Mouse (Mus musculus) hindbrain, embryonic 10.5 days (tissue): ENCODE results near the gene Hspd1. TPM values are rescaled to one million over a fixed set of nuclear protein-coding genes. Genes with fewer than 3 reads are reported as not detected.

Experiments
- DNase-seq: peaks from one replicate; pipeline ENCODE4 v3.0.0-alpha.2; 2017; ENCODE audit warnings: low spot score
- H3K27ac ChIP-seq: fragments of 300-500 bp; sonication (generic); 2 replicates; pipeline ENCODE4 v1.5.1; 2016; ENCODE audit warnings: mild to moderate bottlenecking, moderate library complexity
- H3K27me3 ChIP-seq: fragments of 300-500 bp; sonication (generic); 2 replicates; pipeline ENCODE4 v1.6.1; 2016; ENCODE audit warnings: mild to moderate bottlenecking; ENCODE audit not compliant: poor library complexity, insufficient read depth, severe bottlenecking
- H3K36me3 ChIP-seq: fragments of 300-500 bp; sonication (generic); 2 replicates; pipeline ENCODE4 v1.6.1; 2016; ENCODE audit warnings: mild to moderate bottlenecking, moderate library complexity
- H3K4me1 ChIP-seq: fragments of 300-500 bp; sonication (generic); replicated peaks from 2 replicates; pipeline ENCODE4 v1.6.1; 2016; ENCODE audit warnings: mild to moderate bottlenecking
- H3K4me3 ChIP-seq: fragments of 300-500 bp; sonication (generic); 2 replicates; pipeline ENCODE4 v1.5.1; 2016; ENCODE audit warnings: mild to moderate bottlenecking, moderate library complexity
- H3K9me3 ChIP-seq: fragments of 300-500 bp; sonication (generic); 2 replicates; pipeline ENCODE4 v1.6.1; 2016; ENCODE audit warnings: mild to moderate bottlenecking, moderate library complexity
- WGBS: fragments of 180-500 bp; shearing (Covaris S2); methylation state at CpG from one replicate; pipeline ENCODE4 v1.1.7; 2016; 5-methylcytosine and 5-hydroxymethylcytosine counted together
- polyA plus RNA-seq: library from polyadenylated mRNA; unstranded; fragments of >200 nt; fragmentation: Nextera tagmentation; extraction: Ambion mirVana; gene quantifications from 2 replicates; pipeline ENCODE4 v1.2.1, GENCODE M21; 2016

Gene Hspd1
- polyA plus RNA-seq, 1 experiment from 2014 or later, result 325 TPM

- H3K27ac ChIP-seq, result no peak overlapping the region
- no peak overlapping the region for H3K4me3 ChIP-seq
- H3K27me3 ChIP-seq, result no peaks in the 10 kb centered on the region
- no peaks in the 10 kb centered on the region for H3K9me3 ChIP-seq
- no peaks in the 10 kb centered on the region for H3K36me3 ChIP-seq
- DNase-seq, result no peak
- 91% methylated on average over 4 of the region's 4 CpGs for WGBS
- H3K4me1 ChIP-seq, result no peaks in the 10 kb centered on the region
Observed at GRCm38 (mm10) chr1:55109066-55109766, 21.2 kb upstream of the Hspd1 start.

- Histone ChIP-seq H3K36me3 (no peaks in the 10 kb centered on the region), H3K9me3 (no peaks in the 10 kb centered on the region), H3K27me3 (no peaks in the 10 kb centered on the region), H3K4me1 (0 out of 2 replicates have a peak, but pooled peaks cover under 1% of the 10 kb centered on the region), H3K27ac (no peak overlapping the region), H3K4me3 (no peak overlapping the region)
- 44% methylated on average over 2 of the region's 2 CpGs for WGBS
- DNase-seq, result no peak
Observed at GRCm38 (mm10) chr1:55108473-55108872, 20.4 kb upstream of the Hspd1 start.

- H3K4me1 ChIP-seq, result 0 out of 2 replicates have a peak, but pooled peaks cover 3% of the 10 kb centered on the region
- WGBS, result 92% methylated on average over 1 of the region's 1 CpGs
- DNase-seq, result no peak
- no peaks in the 10 kb centered on the region for H3K9me3 ChIP-seq
- no peaks in the 10 kb centered on the region for H3K36me3 ChIP-seq
- H3K27ac ChIP-seq, result no peak overlapping the region
- no peaks in the 10 kb centered on the region for H3K27me3 ChIP-seq
- no peak overlapping the region for H3K4me3 ChIP-seq
Observed at GRCm38 (mm10) chr1:55107644-55108043, 19.6 kb upstream of the Hspd1 start.

DNA sequence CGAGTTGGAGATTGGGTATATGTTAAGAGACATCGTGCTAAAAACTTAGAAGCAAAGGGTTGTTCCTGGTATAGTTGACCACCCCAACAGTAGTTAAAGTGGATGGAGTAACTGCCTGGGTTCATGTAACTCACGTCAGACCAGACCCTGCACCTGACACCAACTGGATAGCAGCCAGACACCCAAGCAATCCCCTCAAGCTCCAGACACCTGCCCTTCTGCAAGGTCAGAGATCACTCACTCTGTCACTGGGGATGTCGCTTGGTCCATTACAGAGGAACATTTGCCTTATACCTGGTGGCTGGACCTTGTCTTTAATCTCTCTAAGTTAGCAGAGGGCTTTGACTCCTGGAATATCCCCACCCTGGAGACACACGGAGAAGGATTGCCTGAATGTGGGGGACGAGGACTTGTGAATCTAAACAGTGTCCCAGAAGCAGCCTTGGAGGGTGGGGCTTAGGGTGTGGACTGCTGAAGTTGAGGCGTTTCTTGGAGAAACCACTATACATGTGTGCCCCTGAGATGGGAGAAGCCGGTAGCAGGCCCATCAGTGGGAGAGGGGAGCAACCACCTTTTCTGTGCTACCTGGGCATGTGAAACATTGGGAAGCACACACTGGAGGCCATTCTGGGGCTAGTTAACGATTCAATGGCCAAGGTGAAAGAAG lies 19.0 kb upstream of the Hspd1 start:
- 0 out of 2 replicates have a peak, but pooled peaks cover 3% of the 10 kb centered on the region for H3K4me1 ChIP-seq
- no peak overlapping the region for H3K4me3 ChIP-seq
- no peaks in the 10 kb centered on the region for H3K36me3 ChIP-seq
- no peaks in the 10 kb centered on the region for H3K9me3 ChIP-seq
- 86% methylated on average over 9 of the region's 9 CpGs for WGBS
- no peak for DNase-seq
- no peaks in the 10 kb centered on the region for H3K27me3 ChIP-seq
- H3K27ac ChIP-seq, result no peak overlapping the region

DNA sequence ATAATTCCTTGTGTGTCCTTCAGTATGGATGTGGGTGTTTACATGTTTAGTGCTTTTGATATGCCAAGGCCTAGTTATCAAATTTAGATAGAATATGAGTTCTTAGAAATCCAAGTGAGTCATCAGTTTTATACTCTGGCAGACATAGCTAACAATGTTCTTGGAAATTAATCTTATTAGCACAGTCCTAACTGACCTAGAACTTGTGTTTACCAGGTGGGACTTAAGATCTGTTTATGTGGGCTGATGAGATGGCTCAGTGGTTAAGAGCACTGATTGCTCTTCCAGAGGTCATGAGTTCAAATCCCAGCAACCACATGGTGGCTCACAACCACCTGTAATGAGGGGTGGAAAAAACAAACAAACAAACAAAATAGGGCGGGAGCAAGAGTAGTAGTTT lies 4.4 kb upstream of the Hspd1 start:
- Histone ChIP-seq H3K36me3 (peaks cover 47% of the 10 kb centered on the region), H3K4me1 (peaks cover 17% of the 10 kb centered on the region), H3K4me3 (no peak overlapping the region), H3K27ac (no peak overlapping the region), H3K9me3 (no peaks in the 10 kb centered on the region), H3K27me3 (no peaks in the 10 kb centered on the region)
- WGBS, result 83% methylated on average over 1 of the region's 1 CpGs
- DNase-seq, result no peak

DNA sequence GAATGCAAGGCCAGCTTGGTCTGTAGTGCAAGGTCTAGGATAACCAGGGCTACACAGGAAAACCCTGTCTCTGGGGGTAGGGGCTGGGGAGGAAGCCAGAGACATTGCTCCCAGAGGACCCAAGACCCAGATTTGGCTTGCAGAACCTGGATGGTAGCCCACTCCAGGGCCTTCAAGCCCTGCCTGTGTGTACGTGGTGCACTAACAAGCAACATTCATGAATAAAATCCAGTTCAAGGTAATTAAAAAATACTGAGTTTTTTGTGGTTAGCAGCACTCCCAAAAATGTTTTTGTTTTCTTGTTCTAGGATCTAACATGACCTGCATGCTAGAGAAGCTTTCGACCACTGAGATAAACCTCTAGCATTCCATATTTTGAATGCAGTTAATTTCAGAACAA lies 4.0 kb upstream of the Hspd1 start:
- Histone ChIP-seq H3K36me3 (peaks cover 47% of the 10 kb centered on the region), H3K4me3 (no peak overlapping the region), H3K27me3 (no peaks in the 10 kb centered on the region), H3K4me1 (peaks cover 18% of the 10 kb centered on the region), H3K27ac (no peak overlapping the region), H3K9me3 (no peaks in the 10 kb centered on the region)
- WGBS, result 88% methylated on average over 2 of the region's 2 CpGs
- no peak for DNase-seq

DNA sequence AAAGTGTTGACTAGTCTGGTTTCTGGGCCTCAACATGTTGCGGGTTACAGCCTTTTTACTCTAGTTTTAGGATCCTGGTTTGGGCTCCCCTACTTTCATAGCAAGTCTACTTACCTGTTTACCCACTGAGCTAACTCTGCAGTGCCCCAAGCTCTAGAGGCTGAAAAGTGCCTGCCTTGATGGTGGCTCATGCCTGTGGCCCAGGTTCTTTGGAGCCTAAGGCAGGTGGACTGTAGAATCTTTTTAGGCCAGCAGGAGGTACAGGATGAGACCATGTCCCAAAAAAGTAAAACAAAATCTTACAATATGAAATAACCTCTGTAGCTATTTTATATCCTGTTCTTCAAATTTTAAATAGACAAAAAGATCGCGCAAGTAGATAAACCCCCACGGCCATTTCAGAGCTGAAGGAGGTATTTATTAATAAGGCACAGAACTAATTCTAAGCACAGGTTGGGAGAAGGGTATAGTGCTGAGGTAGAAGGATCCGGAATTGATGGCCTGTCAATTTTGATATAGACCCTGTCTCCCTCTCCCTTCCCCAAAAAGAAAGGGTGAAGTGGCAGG lies 1.5 kb upstream of the Hspd1 start:
- no peaks in the 10 kb centered on the region for H3K9me3 ChIP-seq
- H3K36me3 ChIP-seq, result peaks cover 61% of the 10 kb centered on the region
- WGBS, result 90% methylated on average over 5 of the region's 5 CpGs

DNA sequence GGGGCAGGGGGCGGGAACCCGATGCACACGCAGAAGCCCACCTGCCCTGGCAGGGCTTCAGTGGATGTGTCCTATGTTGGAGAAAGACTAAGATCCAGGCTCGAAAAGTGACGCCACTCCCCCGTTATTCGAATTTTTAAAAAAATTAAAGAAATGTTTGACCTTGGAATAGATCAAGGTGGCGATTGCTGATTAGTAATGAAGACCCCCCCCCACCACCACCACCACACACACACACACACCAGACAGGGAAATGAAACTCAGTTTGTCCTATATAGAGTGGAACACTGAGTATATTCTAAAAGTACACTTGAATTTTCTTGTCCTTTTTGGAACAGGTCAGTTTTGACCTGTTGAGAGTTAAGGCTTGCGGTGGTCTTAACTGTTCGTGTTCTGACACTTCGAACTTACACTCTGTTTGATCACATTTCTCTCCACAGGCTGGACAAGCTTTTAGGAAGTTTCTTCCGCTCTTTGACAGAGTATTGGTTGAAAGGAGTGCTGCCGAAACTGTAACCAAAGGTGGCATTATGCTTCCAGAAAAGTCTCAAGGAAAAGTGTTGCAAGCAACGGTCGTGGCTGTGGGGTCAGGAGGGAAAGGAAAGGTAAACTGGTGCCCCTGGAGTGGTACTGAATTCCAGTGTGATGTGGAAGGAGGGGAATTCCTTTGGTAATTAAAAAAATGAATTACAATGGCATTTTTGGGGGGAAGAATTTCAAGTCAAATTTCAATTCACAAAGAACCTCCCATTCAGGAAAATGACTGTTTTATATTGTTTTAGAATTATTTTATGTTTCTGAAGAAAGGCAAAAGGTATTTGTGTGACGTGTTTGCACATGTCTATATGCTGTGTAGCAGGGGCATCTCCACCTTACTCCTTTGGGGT lies 811 bp upstream of the Hspd1 start:
- H3K27me3 ChIP-seq, result no peaks in the 10 kb centered on the region
- DNase-seq, result no peak
- 9% methylated on average over 16 of the region's 16 CpGs for WGBS
- peak overlapping the region; percentile 93 for H3K4me3 ChIP-seq
- H3K4me1 ChIP-seq, result peaks cover 48% of the 10 kb centered on the region
- H3K36me3 ChIP-seq, result peaks cover 64% of the 10 kb centered on the region
- H3K27ac ChIP-seq, result peak overlapping the region; percentile 98
- no peaks in the 10 kb centered on the region for H3K9me3 ChIP-seq

More for the DNA sequence above, 1.5 kb upstream of the Hspd1 start:
- DNase-seq, result no peak
- Histone ChIP-seq H3K27me3 (no peaks in the 10 kb centered on the region), H3K4me1 (peaks cover 42% of the 10 kb centered on the region), H3K4me3 (peak overlapping the region; percentile 93), H3K27ac (peak overlapping the region; percentile 98)

- H3K4me3 ChIP-seq, result peak overlapping the region; percentile 93
- DNase-seq, result no peak
- 0 out of 2 replicates have a peak, but pooled peaks cover 3% of the 10 kb centered on the region for H3K9me3 ChIP-seq
- peaks cover 51% of the 10 kb centered on the region for H3K4me1 ChIP-seq
- WGBS, result under 1% methylated on average over 57 of the region's 57 CpGs
- peak overlapping the region; percentile 98 for H3K27ac ChIP-seq
- no peaks in the 10 kb centered on the region for H3K27me3 ChIP-seq
- peaks cover 68% of the 10 kb centered on the region for H3K36me3 ChIP-seq
Observed at GRCm38 (mm10) chr1:55087401-55087904, 590 bp downstream of the Hspd1 start.

GRCm38 (mm10) chr1:55086868-55087400 lies 1.1 kb downstream of the Hspd1 start:
- Histone ChIP-seq H3K27me3 (no peaks in the 10 kb centered on the region), H3K4me3 (peak overlapping the region; percentile 93), H3K4me1 (peaks cover 51% of the 10 kb centered on the region), H3K27ac (peak overlapping the region; percentile 98), H3K36me3 (peaks cover 68% of the 10 kb centered on the region), H3K9me3 (0 out of 2 replicates have a peak, but pooled peaks cover 6% of the 10 kb centered on the region)
- DNase-seq, result no peak
- WGBS, result 2% methylated on average over 13 of the region's 13 CpGs

DNA sequence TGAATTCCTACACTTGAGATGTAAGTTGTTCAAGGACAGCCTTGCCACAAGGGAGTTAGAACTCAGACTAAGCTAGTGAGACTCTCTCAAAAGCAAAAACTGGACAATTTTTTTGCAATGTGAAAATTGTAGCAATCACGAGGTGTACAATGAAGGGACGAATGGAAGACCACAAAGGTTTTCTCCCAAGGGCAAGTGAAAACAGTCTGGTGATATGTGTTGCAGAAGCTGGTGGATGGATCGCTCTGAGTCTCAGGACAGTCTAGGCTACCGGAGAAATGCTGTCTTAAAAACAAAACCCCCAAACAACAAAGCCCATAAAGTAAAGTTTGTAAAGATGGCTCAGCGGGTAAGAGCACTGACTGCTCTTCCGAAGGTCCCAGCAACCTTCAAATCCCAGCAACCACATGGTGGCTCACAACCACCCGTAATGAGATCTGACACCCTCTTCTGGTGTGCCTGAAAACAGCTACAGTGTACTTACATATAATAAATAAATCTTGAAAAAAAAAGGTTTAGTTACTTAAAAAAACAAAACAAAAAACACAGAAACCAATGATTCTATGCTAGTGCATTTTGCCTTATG lies 2.2 kb downstream of the Hspd1 start:
- no peak for DNase-seq
- peak overlapping the region; percentile 93 for H3K4me3 ChIP-seq
- no peaks in the 10 kb centered on the region for H3K27me3 ChIP-seq
- 61% methylated on average over 7 of the region's 7 CpGs for WGBS
- H3K36me3 ChIP-seq, result peaks cover 68% of the 10 kb centered on the region
- 0 out of 2 replicates have a peak, but pooled peaks cover 6% of the 10 kb centered on the region for H3K9me3 ChIP-seq
- H3K27ac ChIP-seq, result no peak overlapping the region
- peaks cover 51% of the 10 kb centered on the region for H3K4me1 ChIP-seq

DNA sequence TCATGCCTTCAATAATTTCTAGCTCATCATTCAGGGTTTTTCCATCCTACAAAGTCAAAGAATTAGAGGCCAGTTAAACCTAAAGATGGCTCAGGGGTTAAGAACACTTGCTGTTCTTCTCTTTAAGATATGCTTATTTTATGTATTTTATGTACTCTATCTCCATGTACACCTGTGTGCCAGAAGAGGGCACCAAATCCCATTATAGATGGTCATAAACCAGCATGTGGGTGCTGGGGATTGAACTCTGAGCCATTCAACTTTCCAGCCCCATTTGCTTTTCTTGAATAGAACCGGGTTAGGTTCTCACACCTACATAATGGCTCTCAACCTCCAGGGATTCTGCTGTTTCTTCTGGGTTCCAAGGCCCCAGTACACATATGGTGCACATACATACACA lies 5.9 kb downstream of the Hspd1 start:
- 78% methylated on average over 1 of the region's 1 CpGs for WGBS
- Histone ChIP-seq H3K4me3 (no peak overlapping the region), H3K4me1 (peaks cover 34% of the 10 kb centered on the region), H3K9me3 (0 out of 2 replicates have a peak, but pooled peaks cover 6% of the 10 kb centered on the region), H3K36me3 (peaks cover 89% of the 10 kb centered on the region), H3K27me3 (no peaks in the 10 kb centered on the region), H3K27ac (no peak overlapping the region)
- DNase-seq, result no peak
